Mouse (Mus musculus) gastrocnemius, postnatal 10 days (tissue): Measurements from ENCODE around the gene Shcbp1l. TPM values are rescaled to one million over a fixed set of nuclear protein-coding genes. Genes with fewer than 3 reads are reported as not detected.
A peak's percentile ranks its signal among the peaks of the same experiment; 100 is the strongest.

Experiments
- DNase-seq: peaks from one replicate; pipeline ENCODE4 v3.0.0; 2021; ENCODE audit warnings: mixed read lengths
- total RNA-seq, 2 experiments: library from RNA; stranded (reverse); gene quantifications; 2 replicates each; pipeline ENCODE4 v1.2.3; 2021

Gene Shcbp1l
- total RNA-seq, 2 experiments from 2014 or later: not detected

DNA sequence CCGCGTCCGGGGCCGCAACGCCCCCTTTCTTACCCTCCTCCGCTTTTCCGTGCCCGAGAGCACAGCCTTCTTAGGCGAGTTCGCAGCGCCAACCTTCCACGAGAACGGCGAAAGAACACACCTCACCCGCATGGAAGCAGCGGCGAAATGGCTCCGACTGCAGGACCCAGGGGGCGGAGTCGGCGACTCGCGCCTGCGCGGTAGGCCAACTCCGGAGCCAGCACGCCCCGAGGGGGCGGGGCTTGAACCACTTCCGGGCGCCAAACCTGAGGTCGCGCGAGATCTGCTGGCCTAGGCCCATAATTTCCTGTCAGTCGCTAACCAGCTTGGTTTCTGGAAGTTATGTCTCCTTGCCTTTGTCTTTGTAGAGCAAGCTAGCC is 62.5 kb downstream of the Shcbp1l start, which contains the start of gene Dhx9:
Gene Dhx9, minus strand, starts transcription at position 161 of the 380 bp plus-strand sequence.
- peak; percentile 99 for DNase-seq

DNA sequence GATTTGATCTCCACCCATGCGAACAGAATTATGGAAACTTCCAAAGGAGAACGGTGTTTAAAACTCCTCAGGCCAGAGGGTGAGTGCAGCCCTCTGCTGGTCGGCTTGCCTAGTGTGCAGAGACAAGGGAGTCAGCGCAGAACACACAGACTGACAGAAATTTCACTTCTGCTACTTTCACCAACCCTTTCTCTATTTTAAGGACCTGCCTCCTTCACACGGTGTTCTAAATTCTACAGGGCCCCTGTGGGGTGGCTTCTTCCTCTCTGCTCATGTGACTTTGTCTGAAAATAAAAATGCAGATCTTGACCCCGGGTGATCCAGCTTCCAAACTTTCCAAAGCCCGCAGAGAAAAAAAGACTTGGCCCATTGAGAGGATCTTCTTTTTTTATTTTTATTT is 64.2 kb downstream of the Shcbp1l start:
- DNase-seq: no peak

DNA sequence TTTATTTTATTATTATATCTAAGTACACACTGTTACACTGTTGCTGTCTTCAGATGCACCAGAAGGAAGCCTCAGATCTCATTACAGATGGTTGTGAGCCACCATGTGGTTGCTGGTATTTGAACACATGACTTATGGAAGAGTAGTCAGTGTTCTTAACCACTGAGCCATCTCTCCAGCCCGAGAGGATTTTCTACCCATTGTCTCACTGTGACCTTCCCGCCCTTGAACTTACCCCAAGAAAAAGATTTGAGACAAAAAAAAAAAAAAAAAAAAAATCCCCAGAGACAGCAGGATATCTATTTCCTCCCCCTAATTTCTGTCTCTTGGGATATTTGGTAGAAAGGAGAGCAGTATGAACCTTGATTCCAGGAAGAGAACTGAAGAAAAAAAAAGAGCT is 64.6 kb downstream of the Shcbp1l start:
- DNase-seq: no peak

DNA sequence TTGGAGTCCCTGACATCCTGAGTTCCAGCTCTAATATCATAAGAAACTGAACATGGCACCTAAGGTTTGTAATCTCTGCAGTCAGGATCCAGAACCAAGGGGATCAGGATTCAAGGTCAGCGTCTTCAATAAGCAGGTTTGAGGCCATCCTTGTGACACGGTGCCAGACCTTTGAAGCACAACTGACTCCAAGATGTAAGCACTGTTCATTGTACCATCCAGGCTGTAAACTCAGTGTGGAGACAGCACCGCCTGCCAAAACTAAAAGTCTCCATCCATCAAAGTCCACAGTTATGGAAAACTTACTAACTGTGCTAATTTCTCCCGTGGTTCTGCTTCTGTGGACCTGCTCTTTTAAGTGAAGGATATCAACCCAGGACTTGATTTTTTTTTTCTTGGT is 65.0 kb downstream of the Shcbp1l start:
- no peak for DNase-seq

DNA sequence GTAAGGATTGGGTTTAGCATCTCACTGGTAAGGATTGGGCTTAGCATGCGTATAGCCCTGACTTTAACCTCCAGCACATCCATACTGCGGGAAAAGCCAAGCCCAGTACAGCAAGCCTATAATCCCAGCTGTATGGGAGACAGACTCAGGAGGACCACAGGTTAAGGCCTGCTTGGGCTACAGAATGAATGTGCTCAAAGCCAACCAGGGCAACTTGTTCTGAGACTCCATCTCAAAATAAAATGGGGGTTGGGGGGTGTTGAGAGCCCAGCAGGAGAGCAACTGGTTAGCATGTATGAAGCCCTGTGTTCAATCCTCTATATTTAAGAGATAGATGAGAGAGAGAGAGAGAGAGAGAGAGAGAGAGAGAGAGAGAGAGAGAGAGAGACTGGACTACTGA is 66.4 kb downstream of the Shcbp1l start:
- DNase-seq: no peak

DNA sequence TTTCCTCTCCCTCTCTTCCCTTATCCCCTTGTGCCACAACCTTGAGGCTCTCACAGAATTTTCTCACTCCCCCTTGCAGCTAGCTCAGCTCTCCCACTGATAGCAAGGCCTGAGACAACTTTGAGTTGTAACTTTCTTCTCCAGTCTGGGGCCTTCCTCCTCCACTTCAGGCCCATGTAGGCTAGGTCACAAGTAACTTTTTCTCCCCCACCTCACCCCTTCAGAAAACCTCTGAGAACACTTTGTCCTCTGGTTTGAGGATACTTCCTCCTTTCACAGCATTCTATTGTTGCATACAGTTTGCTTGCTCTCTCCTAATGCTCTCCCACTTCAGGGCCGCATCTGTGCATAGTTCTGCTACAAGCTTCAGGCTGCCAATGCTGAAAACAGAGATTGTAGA is 66.9 kb downstream of the Shcbp1l start:
- DNase-seq: no peak

DNA sequence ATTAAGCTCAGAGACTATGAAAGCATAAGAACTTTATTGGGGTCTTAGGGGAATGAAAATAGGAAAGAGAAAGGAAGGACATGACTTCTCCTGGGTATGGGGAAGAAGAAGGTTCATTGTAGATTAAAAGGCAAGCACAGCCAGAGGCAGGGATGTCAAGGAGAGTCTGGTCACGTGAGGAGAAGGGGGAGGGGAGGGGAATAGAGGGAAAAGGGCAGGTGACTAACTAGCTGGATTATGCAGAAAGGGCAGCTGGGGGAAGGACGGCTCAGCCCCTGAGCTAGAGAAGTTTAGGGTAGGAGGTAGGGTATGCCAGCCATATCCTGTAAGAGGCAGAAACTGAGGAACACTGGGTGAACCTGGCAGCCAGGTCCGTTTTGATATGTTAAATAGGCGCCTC is 68.4 kb downstream of the Shcbp1l start:
- no peak for DNase-seq

DNA sequence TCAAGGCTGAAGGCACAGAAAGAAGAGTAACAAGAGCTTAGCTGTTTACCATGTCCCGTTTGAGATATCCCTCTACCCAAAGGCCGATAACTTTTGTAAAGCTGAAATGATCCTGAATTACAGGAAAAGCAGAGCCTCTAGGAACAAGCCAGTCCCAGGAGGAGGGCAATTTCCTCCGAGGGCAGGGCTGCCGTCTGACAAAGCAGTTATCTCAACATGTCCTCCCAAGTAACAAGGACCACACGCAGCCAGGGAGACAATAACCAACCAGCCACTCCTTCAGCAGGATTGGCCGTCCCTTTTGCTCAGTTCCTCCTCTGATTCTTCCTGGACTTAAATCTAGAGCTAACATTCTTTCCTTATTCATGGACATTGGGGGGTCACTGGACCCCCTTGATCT is 69.0 kb downstream of the Shcbp1l start:
- no peak for DNase-seq

DNA sequence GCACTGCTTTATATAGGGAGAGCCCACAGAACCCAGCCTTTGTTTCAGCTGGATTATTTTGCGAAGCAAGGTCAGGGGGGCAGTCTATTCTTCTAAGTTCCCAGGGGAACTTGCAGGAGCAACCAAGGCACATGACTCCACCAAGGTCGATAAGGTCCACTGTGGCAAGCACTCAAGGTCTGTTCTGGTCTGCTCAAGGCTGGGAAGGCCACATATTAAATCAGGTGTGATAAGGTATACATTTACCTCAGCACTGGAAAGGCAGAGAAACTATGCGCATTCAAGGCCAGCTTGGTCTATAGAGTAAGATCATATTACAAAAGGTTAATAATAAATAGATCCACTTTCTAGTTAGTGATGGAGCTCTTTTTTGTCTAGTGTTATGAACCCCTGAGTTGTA is 71.1 kb downstream of the Shcbp1l start:
- no peak for DNase-seq

DNA sequence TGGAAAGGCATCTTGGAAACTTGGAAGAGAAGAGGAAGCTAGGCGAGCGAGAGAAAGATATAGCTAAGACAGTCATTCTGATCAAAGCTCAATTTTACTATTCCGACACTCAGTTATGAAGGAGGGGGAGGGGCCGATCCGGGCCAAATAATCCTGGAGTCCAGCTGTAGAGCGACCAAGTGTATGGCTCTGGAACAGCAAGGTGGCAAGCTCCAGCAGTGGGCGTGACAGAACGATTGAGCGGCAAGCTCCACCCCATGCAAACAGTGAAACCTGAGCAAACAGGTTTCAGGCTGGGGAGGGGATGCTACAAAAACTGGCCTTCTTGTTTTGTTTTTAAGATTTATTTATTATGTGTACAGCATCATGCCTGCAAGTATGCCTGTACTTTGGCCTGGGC is 75.1 kb downstream of the Shcbp1l start:
- no peak for DNase-seq

DNA sequence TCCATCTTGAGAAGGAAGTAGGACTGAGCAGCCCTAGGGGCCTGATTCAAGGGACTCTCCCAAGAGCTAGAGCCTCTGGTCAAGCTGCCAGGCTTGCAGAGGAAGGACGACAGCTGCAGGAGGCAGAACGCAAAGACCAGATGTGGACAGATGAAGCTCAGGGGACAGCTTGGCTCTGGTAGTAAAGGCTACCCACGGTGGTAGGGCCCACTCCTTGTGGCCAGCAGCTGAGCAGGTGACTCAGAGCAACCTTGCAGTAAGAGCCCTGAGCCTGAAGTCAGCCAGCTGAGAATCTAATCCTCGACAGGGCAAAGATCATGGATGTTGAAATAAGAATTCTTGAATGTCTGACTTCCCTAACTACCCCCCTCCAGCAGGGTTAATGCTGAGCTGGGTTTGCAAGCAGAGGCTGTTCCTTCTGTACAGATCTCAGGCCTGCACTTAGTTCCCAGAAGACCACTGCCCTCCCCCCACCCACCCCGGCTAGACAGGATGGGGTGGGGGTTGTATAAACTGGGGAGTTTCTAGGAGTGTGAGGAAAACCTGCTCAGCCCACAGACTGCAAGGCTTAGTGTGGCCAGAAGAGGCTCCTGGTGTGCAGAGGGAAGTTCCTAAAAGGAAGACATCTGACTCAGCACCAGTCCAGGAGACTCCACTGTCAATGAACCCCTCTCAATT is 76.8 kb downstream of the Shcbp1l start:
- DNase-seq: peak; percentile 12

Other genes with a start within 250 kb of the Shcbp1l start
- 1 to 10 TPM; 2.6 to 4.6 TPM for gene Lamc2, start 238.7 kb upstream of the Shcbp1l start, total RNA-seq
- 100 to 1,000 TPM; 296 to 324 TPM for gene Lamc1, start 92.4 kb upstream of the Shcbp1l start, total RNA-seq
- gene Dhx9, start 62.5 kb downstream of the Shcbp1l start, total RNA-seq: 10 to 100 TPM; 55.1 to 63.6 TPM
- 1 to 10 TPM; 2.9 to 3.3 TPM for gene Npl, start 124.9 kb downstream of the Shcbp1l start, total RNA-seq
- gene Rgs8, start 227.9 kb downstream of the Shcbp1l start, total RNA-seq: 1 to 10 TPM in 1 of 2 experiments, under 1 TPM in 1; 0.99 to 1.2 TPM